Mouse (Mus musculus) adrenal gland, adult 18-20 months (tissue): ENCODE measurements around the gene Cmtm2a. TPM values are rescaled to one million over a fixed set of nuclear protein-coding genes. Genes with fewer than 3 reads are reported as not detected.
"Not testable (repeated sequence)": the region's sequence is repeated elsewhere in the genome, so short reads cannot be mapped to it uniquely, and the experiment has no call there.

ENCODE experiments used
- DNase-seq, 2 experiments: peaks; one replicate each; pipeline ENCODE4 v3.0.0; 2021 to 2022; ENCODE audit warnings: low spot score in 2 of 2
- long read RNA-seq, 2 experiments: library from polyadenylated mRNA; stranded (forward); transcript quantifications; one replicate each; pipeline ENCODE4 v2.0.0; 2021
- total RNA-seq, 2 experiments: library from RNA; stranded (reverse); gene quantifications; 1 replicate in 1 of 2; 2 replicates in 1 of 2; pipeline ENCODE4 v1.2.3; 2021

Cmtm2a gene
- total RNA-seq = 1 to 10 TPM in 1 of 2 experiments, under 1 TPM in 1; 0.46 to 1.9 TPM
- long read RNA-seq, experiment 1, partial matches to known transcripts = 0 of 1 reads
- long read RNA-seq, experiment 1, other reads (novel, unspliced or antisense) = 1 of 1 reads
- long read RNA-seq, experiment 2, partial matches to known transcripts = 0 of 2 reads
- long read RNA-seq, experiment 2, other reads (novel, unspliced or antisense) = 1 of 2 reads

- not testable (repeated sequence) for DNase-seq
Observed at GRCm38 (mm10) chr8:104293081-104293480, at the start of gene Cmtm2a. Gene Cmtm2a, minus strand, starts transcription at chr8:104293181.

- no peak for DNase-seq
Observed at GRCm38 (mm10) chr8:104342426-104342825, 49.4 kb upstream of the Cmtm2a start.

- DNase-seq = no peak
Observed at GRCm38 (mm10) chr8:104341678-104342077, 48.7 kb upstream of the Cmtm2a start.

- peak; percentile 66 to 73 for DNase-seq
Observed at GRCm38 (mm10) chr8:104341106-104341561, 48.2 kb upstream of the Cmtm2a start.

- peak; percentile 75 to 79 for DNase-seq
Observed at GRCm38 (mm10) chr8:104340233-104341105, 47.5 kb upstream of the Cmtm2a start.

- no peak for DNase-seq
Observed at GRCm38 (mm10) chr8:104339983-104340232, 46.9 kb upstream of the Cmtm2a start.

- DNase-seq = no peak
Observed at GRCm38 (mm10) chr8:104339229-104339982, 46.4 kb upstream of the Cmtm2a start, which contains the start of gene Cmtm3. Gene Cmtm3, plus strand, starts transcription at chr8:104339410.

- DNase-seq = no peak
Observed at GRCm38 (mm10) chr8:104337890-104338289, 44.9 kb upstream of the Cmtm2a start.

- no peak for DNase-seq
Observed at GRCm38 (mm10) chr8:104336806-104337205, 43.8 kb upstream of the Cmtm2a start.

GRCm38 (mm10) chr8:104334196-104334595 lies 41.2 kb upstream of the Cmtm2a start:
- DNase-seq = no peak

- no peak for DNase-seq
Observed at GRCm38 (mm10) chr8:104333786-104334185, 40.8 kb upstream of the Cmtm2a start.

GRCm38 (mm10) chr8:104332665-104333631 lies 40.0 kb upstream of the Cmtm2a start:
- no peak for DNase-seq

- not testable (repeated sequence) for DNase-seq
Observed at GRCm38 (mm10) chr8:104321930-104322329, 28.9 kb upstream of the Cmtm2a start, which contains the start of gene Cmtm2b. Gene Cmtm2b, plus strand, starts transcription at chr8:104322230.

GRCm38 (mm10) chr8:104321267-104321666 lies 28.3 kb upstream of the Cmtm2a start, which contains the start of gene Gm11020:
Gene Gm11020, plus strand, starts transcription at chr8:104321567.
- DNase-seq = not testable (repeated sequence)

GRCm38 (mm10) chr8:104313311-104313710 lies 20.3 kb upstream of the Cmtm2a start:
- DNase-seq = no peak

- DNase-seq = not testable (repeated sequence)
Observed at GRCm38 (mm10) chr8:104312023-104312422, 19.0 kb upstream of the Cmtm2a start.

GRCm38 (mm10) chr8:104309441-104310155 lies 16.6 kb upstream of the Cmtm2a start, which contains the start of the genes Gm45711 and Cmtm1:
Gene Gm45711, minus strand, starts transcription at chr8:104310081.
Gene Cmtm1, minus strand, starts transcription at chr8:104310145.
- peak; percentile 33 to 60 for DNase-seq

- DNase-seq = not testable (repeated sequence)
Observed at GRCm38 (mm10) chr8:104308341-104308740, 15.4 kb upstream of the Cmtm2a start.

- no peak for DNase-seq
Observed at GRCm38 (mm10) chr8:104304962-104305361, 12.0 kb upstream of the Cmtm2a start.
